Mouse (Mus musculus): ENCODE data around the gene Gpr137. TPM values are rescaled to one million over a fixed set of nuclear protein-coding genes. Genes with fewer than 3 reads are reported as not detected.

Gpr137 gene
- polyA plus RNA-seq, 1 experiment from 2014 or later: 26.9 TPM

GRCm38 (mm10) chr19:6979486-6980380 lies 37.5 kb upstream of the Gpr137 start:
- under 1% methylated on average over 59 of the region's 59 CpGs for WGBS
- H3K36me3 ChIP-seq (replicated peaks): peaks cover 63% of the 10 kb centered on the region
- no peaks in the 10 kb centered on the region for H3K9me3 ChIP-seq
- peak overlapping the region; percentile 92 for H3K4me3 ChIP-seq
- peak; percentile 100 for DNase-seq (ENCODE audit: low spot score)
- H3K27me3 ChIP-seq (replicated peaks; ENCODE audit: low read depth, poor library complexity, severe bottlenecking): no peaks in the 10 kb centered on the region
- H3K27ac ChIP-seq (replicated peaks): peak overlapping the region; percentile 98
- H3K4me1 ChIP-seq: peaks cover 52% of the 10 kb centered on the region

- Histone ChIP-seq H3K27ac (replicated peaks) (peak overlapping the region; percentile 98), H3K9me3 (no peaks in the 10 kb centered on the region), H3K4me3 (peak overlapping the region; percentile 92), H3K36me3 (replicated peaks) (peaks cover 57% of the 10 kb centered on the region), H3K4me1 (peaks cover 53% of the 10 kb centered on the region), H3K27me3 (replicated peaks; ENCODE audit: low read depth, poor library complexity, severe bottlenecking) (no peaks in the 10 kb centered on the region)
- 13% methylated on average over 11 of the region's 11 CpGs for WGBS
- peak; percentile 37 for DNase-seq (ENCODE audit: low spot score)
Measured at GRCm38 (mm10) chr19:6979001-6979479, 36.8 kb upstream of the Gpr137 start.

- DNase-seq (ENCODE audit: low spot score): no peak
- H3K27me3 ChIP-seq (replicated peaks; ENCODE audit: low read depth, poor library complexity, severe bottlenecking): no peaks in the 10 kb centered on the region
- WGBS: 58% methylated on average over 3 of the region's 3 CpGs
- peak overlapping the region; percentile 92 for H3K4me3 ChIP-seq
- H3K4me1 ChIP-seq: peaks cover 57% of the 10 kb centered on the region
- no peaks in the 10 kb centered on the region for H3K9me3 ChIP-seq
- H3K27ac ChIP-seq (replicated peaks): 0 out of 2 replicates have a peak overlapping the region, but pooled peaks have one; percentile 40
- peaks cover 53% of the 10 kb centered on the region for H3K36me3 ChIP-seq (replicated peaks)
Measured at GRCm38 (mm10) chr19:6978639-6978974, 36.3 kb upstream of the Gpr137 start.

GRCm38 (mm10) chr19:6977759-6978638 lies 35.7 kb upstream of the Gpr137 start:
- peak overlapping the region; percentile 40; the same call in 1 of the 2 replicates for H3K27ac ChIP-seq (replicated peaks)
- no peak for DNase-seq (ENCODE audit: low spot score)
- peak overlapping the region; percentile 92 for H3K4me3 ChIP-seq
- H3K9me3 ChIP-seq: no peaks in the 10 kb centered on the region
- H3K27me3 ChIP-seq (replicated peaks; ENCODE audit: low read depth, poor library complexity, severe bottlenecking): no peaks in the 10 kb centered on the region
- peaks cover 47% of the 10 kb centered on the region for H3K36me3 ChIP-seq (replicated peaks)
- peaks cover 60% of the 10 kb centered on the region for H3K4me1 ChIP-seq
- WGBS: 90% methylated on average over 13 of the region's 13 CpGs

GRCm38 (mm10) chr19:6975537-6976521 lies 33.5 kb upstream of the Gpr137 start, which contains the start of gene Plcb3:
Plcb3 (minus strand) TSS chr19:6976470.
- peak within 1 kb of the TSS; percentile 95 for H3K27ac ChIP-seq (replicated peaks)
- H3K36me3 ChIP-seq (replicated peaks): peaks cover 33% of the 10 kb centered on the region
- DNase-seq (ENCODE audit: low spot score): peak; percentile 79
- under 1% methylated on average over 16 of the region's 16 CpGs for WGBS
- no peaks in the 10 kb centered on the region for H3K9me3 ChIP-seq
- H3K27me3 ChIP-seq (replicated peaks; ENCODE audit: low read depth, poor library complexity, severe bottlenecking): no peaks in the 10 kb centered on the region; the same call in 1 of the 2 replicates
- H3K4me3 ChIP-seq: peak within 1 kb of the TSS; percentile 92
- H3K4me1 ChIP-seq: peaks cover 74% of the 10 kb centered on the region

- Histone ChIP-seq H3K4me1 (peaks cover 79% of the 10 kb centered on the region), H3K27ac (replicated peaks) (peak within 1 kb of the TSS; percentile 95), H3K27me3 (replicated peaks; ENCODE audit: low read depth, poor library complexity, severe bottlenecking) (peaks cover 4% of the 10 kb centered on the region), H3K9me3 (no peaks in the 10 kb centered on the region), H3K4me3 (peak within 1 kb of the TSS; percentile 92), H3K36me3 (replicated peaks) (peaks cover 33% of the 10 kb centered on the region)
- under 1% methylated on average over 84 of the region's 84 CpGs for WGBS
- DNase-seq (ENCODE audit: low spot score): peak; percentile 96
Measured at GRCm38 (mm10) chr19:6974211-6975205, 32.2 kb upstream of the Gpr137 start, which contains the start of gene Ppp1r14b. Ppp1r14b (plus strand) TSS chr19:6974968.

GRCm38 (mm10) chr19:6973581-6974190 lies 31.4 kb upstream of the Gpr137 start:
- H3K4me1 ChIP-seq: peaks cover 79% of the 10 kb centered on the region

GRCm38 (mm10) chr19:6972247-6972917 lies 30.1 kb upstream of the Gpr137 start:
- H3K4me3 ChIP-seq: 0 out of 2 replicates have a peak overlapping the region, but pooled peaks have one; percentile 19
- H3K27me3 ChIP-seq (replicated peaks; ENCODE audit: low read depth, poor library complexity, severe bottlenecking): peaks cover 12% of the 10 kb centered on the region

More at GRCm38 (mm10) chr19:6973581-6974190, 31.4 kb upstream of the Gpr137 start:
- no peaks in the 10 kb centered on the region for H3K9me3 ChIP-seq
- 36% methylated on average over 12 of the region's 12 CpGs for WGBS
- peak overlapping the region; percentile 92 for H3K4me3 ChIP-seq
- H3K36me3 ChIP-seq (replicated peaks): peaks cover 28% of the 10 kb centered on the region
- peak overlapping the region; percentile 95 for H3K27ac ChIP-seq (replicated peaks)
- DNase-seq (ENCODE audit: low spot score): no peak
- H3K27me3 ChIP-seq (replicated peaks; ENCODE audit: low read depth, poor library complexity, severe bottlenecking): peaks cover 4% of the 10 kb centered on the region

GRCm38 (mm10) chr19:6971644-6972043 lies 29.4 kb upstream of the Gpr137 start:
- H3K27ac ChIP-seq (replicated peaks): peak overlapping the region; percentile 52; the same call in 1 of the 2 replicates
- peaks cover 9% of the 10 kb centered on the region for H3K36me3 ChIP-seq (replicated peaks)
- DNase-seq (ENCODE audit: low spot score): no peak
- peaks cover 12% of the 10 kb centered on the region for H3K27me3 ChIP-seq (replicated peaks; ENCODE audit: low read depth, poor library complexity, severe bottlenecking)
- peak overlapping the region; percentile 2; the same call in 1 of the 2 replicates for H3K4me3 ChIP-seq
- peaks cover 71% of the 10 kb centered on the region for H3K4me1 ChIP-seq
- H3K9me3 ChIP-seq: no peaks in the 10 kb centered on the region
- 30% methylated on average over 6 of the region's 6 CpGs for WGBS

More at GRCm38 (mm10) chr19:6972247-6972917, 30.1 kb upstream of the Gpr137 start:
- DNase-seq (ENCODE audit: low spot score): no peak
- Histone ChIP-seq H3K9me3 (no peaks in the 10 kb centered on the region), H3K4me1 (peaks cover 79% of the 10 kb centered on the region), H3K27ac (replicated peaks) (peak overlapping the region; percentile 52; the same call in 1 of the 2 replicates), H3K36me3 (replicated peaks) (peaks cover 15% of the 10 kb centered on the region)
- WGBS: 80% methylated on average over 13 of the region's 13 CpGs
